Mouse (Mus musculus) left cerebral cortex, adult 9 months (tissue): Measurements from ENCODE around the gene Hoxc6.

Source experiments
- DNase-seq, 2 experiments: peaks; one replicate each; pipeline ENCODE4 v3.0.0; 2022; ENCODE audit warnings: low spot score in 2 of 2

Hoxc6 gene

DNA sequence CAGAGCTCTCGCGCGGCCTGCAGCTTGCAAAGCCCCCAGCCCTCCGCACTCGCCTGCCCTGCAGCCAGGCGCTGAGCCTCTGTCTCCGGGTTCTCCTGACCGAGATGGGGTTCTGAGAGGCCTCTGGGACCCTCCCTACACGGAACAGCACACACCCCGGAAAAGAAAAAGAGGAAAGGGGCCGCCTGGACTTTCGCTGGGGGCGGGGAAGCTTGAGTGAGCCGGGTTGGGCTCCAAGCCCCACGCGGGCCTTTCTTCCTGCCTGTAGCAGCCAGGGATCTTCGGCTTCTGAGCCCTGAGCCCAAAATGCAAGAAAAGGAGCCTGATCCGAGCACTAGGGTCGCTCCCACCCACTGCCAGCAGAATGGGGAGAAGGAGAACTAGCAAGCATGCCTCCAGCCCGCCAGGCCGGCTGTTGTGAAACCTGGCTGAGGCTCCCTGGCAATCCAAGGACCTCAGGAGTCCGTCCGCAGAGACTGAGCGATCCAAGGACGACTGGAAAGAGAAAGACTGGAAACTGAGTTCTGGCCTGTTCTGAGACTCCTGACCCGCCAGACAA lies 13.9 kb downstream of the Hoxc6 start:
- no peak for DNase-seq

DNA sequence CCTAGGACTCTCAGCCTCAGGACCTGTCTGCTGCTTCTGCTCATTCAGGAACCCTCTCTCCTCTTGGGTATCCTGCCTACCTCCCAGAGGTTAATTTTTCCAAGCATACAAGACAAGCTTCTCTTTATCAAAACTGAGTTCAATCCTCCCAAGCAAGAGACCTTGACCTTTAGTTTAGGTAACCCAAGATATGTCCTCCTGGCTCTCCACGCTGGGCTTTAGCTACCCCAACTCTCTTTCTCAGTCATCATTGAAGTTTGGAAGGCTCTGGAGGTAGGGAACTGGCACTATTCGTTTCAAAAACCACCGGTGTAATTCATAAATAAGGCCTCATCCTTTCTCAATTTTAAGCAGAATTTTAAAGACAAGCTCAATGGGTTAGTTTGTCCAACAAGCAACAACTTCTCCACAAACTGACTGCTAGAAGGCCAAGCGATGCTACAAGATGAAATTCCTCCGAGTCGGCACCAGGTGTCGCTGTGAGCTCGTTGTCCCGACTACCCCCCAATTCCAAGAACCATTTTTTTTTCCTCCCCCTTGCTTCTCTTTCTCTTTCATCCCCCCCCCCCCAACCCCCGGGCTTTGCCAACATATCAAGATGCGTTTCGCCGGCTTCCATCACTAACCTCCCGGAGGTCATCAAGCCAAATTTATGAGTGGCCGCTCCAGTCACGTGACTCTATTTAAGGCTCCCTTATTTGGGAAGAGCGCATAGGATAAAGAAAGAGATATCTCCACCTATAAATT lies 15.4 kb downstream of the Hoxc6 start:
- no peak for DNase-seq

DNA sequence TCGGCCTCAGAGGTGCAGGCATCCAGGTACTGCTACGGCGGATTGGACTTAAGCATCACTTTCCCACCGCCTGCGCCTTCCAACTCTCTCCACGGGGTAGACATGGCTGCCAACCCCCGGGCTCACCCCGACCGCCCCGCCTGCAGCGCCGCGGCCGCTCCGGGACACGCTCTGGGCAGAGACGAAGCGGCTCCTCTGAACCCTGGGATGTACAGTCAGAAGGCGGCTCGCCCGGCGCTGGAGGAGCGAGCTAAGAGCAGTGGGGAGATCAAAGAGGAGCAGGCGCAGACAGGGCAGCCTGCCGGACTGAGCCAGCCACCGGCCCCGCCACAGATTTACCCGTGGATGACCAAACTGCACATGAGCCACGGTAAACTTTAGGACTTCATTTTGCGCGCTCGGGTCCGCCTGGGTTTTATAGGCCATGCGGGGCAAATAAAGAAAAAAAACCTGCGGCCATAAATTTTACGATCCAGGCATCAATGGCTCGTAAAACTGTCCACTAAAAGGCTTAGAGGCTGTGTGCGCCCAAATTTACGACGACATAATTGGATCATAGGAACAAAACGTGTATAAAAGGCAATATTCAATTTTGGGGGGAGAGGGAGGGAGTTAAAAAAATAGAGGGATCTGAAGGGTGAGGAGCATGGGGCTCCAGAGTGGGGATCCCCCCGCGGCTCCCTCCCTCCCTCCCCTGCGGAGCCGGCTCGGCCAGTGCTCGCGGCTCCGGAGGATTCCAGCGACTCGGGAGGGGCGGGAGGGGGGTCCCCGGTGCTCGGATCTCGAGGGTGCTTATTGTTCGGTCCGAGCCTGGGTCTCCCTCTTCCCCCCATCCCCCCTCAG lies 16.3 kb downstream of the Hoxc6 start:
- no peak for DNase-seq

DNA sequence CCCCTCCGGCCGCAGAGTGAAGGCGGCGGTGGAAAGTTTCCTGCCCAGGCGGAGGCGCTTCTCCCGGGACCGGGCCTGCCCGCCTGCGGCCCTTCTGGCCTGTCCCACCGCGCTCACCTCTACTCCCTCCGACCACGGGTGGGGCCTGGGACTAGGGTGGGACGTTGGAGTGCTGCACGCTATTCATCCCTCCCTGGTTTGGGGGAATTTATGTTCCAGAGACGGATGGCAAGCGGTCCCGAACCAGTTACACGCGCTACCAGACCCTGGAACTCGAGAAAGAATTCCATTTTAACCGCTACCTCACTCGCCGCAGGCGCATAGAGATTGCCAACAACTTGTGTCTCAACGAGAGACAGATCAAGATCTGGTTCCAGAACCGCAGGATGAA lies 16.9 kb downstream of the Hoxc6 start:
- DNase-seq, result no peak

DNA sequence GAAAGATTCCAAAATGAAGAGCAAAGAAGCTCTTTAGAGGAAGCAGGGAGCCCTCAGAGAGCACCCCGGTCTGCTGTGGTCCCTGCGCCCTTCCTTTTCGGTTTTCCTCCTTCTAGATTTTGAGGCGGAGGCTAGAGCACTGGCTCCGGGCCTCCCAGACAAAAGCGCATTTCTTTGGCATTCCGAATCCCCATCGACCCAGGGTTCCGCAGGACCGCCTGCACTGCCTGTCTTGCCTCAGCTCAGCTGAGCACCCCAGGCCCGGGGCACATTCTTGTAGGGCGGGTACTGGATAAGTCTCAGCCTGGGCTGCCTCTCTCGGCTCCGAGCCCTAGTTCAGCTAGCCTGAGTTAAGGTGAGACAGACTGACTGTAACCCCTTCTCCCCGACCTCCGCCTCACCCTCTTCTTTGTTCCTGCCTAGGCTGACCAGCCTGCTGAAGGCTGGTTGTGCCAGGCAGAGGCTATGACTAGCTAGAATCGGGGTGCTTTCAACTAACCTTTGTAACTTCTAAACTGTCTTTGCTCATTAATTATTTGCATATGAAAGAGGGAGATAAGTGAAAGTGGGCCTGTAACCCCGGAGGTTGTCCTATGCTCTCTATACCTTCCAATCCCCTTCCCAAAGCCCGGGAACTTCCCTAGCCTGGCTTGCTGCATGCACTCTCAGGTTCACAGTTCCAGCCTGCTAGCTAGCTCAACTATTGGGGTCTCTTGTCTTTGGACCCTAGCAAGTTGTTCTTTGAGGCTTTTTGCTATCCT lies 17.5 kb downstream of the Hoxc6 start:
- no peak for DNase-seq

DNA sequence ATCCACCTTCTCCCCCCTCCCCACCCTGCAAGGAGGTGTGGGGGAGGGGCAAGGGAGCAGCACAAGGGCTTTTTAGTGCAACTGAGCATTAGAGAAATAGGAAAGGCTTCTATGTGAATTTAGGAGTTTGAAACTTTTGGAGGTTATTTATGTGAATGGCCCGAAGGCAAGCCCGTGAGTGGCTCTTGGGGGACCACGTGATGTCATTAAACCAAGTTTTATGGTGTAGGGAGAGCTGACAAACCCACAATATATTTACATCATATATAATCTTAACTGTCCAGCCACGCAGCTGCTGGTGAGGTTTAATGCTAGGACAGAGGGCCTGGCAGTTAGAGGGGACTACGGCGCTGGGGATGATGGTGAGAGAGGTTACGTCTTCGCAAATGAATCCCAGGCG lies 20.6 kb downstream of the Hoxc6 start, which contains the start of gene Hoxc4:
Gene Hoxc4, plus strand, starts transcription at position 299 of the 400 bp plus-strand sequence.
- DNase-seq, result no peak

DNA sequence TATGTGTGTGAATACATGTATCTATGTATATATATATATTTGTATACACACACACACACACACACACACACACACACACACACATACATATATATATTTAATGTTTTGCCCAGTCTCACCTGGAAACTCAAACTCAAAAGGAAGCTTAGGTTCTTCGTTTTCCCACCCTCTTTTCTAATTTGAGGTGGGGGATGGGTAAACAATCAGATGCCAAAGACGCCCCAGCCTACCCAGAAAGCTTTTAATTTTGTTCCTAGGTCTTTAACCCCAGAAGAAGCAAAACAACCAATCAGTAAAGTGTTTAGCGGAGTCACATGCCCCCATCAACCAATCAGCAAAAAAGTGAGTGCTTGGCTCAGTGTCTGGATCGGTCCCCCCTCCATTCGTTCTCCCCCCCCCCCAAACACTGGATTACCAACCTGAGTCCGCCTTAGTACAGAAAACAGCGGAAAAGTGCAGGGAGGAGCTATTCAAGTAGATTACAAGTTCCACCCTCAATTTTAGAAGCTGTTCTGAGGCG lies 22.9 kb downstream of the Hoxc6 start:
- DNase-seq, result no peak

DNA sequence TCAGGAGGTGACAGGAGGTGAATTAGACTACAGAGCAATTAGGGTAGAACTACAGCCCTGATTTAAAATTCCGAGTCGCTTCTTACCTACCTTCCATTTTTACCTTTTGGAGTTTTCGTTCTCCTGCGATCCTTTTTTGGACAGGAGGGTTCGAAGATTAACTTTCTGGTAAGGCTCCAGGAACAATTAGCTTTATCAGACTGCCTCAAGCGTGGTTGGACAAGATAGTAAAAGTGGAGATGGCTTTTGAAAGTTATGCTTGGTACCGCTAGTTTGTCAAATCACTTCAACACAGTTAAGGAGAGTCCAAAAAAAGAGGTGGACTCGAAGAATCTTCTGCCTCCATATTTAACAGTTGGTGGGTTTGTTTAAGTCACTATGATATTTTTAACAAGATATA lies 23.5 kb downstream of the Hoxc6 start:
- no peak for DNase-seq

- DNase-seq, result no peak
These were observed 26.1 kb downstream of the Hoxc6 start for GRCm38 (mm10) chr15:103024131-103024530.

- no peak for DNase-seq
These were observed 29.5 kb downstream of the Hoxc6 start for GRCm38 (mm10) chr15:103027266-103028235.

GRCm38 (mm10) chr15:103028916-103029512 lies 31.0 kb downstream of the Hoxc6 start:
- no peak for DNase-seq

GRCm38 (mm10) chr15:103030142-103030541 lies 32.1 kb downstream of the Hoxc6 start:
- no peak for DNase-seq

- no peak for DNase-seq
These were observed 34.1 kb downstream of the Hoxc6 start for GRCm38 (mm10) chr15:103032167-103032566.

- DNase-seq, result no peak
These were observed 34.9 kb downstream of the Hoxc6 start for GRCm38 (mm10) chr15:103032646-103033575.

- no peak for DNase-seq
These were observed 36.2 kb downstream of the Hoxc6 start for GRCm38 (mm10) chr15:103034043-103034806.

GRCm38 (mm10) chr15:103034807-103035547 lies 36.9 kb downstream of the Hoxc6 start:
- DNase-seq, result no peak

DNA sequence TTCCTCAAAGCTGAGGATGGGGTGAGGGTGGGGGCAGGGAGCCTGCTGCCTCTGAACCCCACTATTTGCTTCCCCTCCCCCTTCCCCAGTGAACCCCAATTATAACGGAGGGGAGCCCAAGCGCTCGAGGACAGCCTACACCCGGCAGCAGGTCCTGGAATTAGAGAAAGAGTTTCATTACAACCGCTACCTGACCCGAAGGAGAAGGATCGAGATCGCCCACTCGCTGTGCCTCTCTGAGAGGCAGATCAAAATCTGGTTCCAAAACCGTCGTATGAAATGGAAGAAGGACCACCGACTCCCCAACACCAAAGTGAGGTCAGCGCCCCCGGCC lies 37.5 kb downstream of the Hoxc6 start:
- DNase-seq, result no peak

DNA sequence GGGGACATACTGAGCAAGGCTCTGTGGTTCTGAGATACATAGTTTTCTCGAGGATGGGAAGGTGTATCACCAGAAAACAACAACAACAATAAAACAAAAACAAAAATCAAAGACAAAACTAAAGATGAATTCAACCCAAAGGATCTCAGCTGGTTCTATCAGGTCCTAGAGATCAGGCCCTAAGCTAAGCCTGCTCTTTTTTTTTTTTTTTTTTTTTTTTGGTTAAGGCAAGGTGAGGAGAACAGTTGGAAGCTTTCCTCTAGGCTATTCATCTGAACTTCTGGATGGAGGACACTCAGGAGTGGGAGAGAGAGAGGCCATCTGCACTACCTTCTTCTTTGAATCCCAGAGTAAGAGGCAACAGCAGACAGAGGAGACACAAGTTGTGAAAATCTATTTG lies 39.5 kb downstream of the Hoxc6 start:
- DNase-seq, result no peak
